Mouse (Mus musculus): ENCODE data around the gene Crtap.

Crtap gene

GRCm38 (mm10) chr9:114326011-114326748 is 64.3 kb downstream of the Crtap start:
- ATAC-seq (ENCODE audit: low TSS enrichment), result no peak

Data from frontal cortex, adult (tissue).